Mouse (Mus musculus) cerebellum, adult 18-20 months (tissue): ENCODE results near the gene Fam129b.
A peak's percentile ranks its signal among the peaks of the same experiment; 100 is the strongest.

ENCODE experiments used
- DNase-seq, 2 experiments: peaks; one replicate each; pipeline ENCODE4 v3.0.0; 2021

Fam129b gene

GRCm38 (mm10) chr2:32966689-32967631 lies 91.0 kb downstream of the Fam129b start:
- DNase-seq: peak; percentile 85 to 91

GRCm38 (mm10) chr2:32968024-32968614 lies 92.2 kb downstream of the Fam129b start:
- DNase-seq: peak in 1 of 2 experiments; percentile 42

GRCm38 (mm10) chr2:32969326-32969725 lies 93.4 kb downstream of the Fam129b start:
- no peak for DNase-seq

- peak; percentile 51 to 64 for DNase-seq
These were observed 95.3 kb downstream of the Fam129b start for GRCm38 (mm10) chr2:32971235-32971634.

GRCm38 (mm10) chr2:32974216-32974615 lies 98.3 kb downstream of the Fam129b start:
- peak in 1 of 2 experiments; percentile 37 for DNase-seq
